In the genomic region with DNA sequence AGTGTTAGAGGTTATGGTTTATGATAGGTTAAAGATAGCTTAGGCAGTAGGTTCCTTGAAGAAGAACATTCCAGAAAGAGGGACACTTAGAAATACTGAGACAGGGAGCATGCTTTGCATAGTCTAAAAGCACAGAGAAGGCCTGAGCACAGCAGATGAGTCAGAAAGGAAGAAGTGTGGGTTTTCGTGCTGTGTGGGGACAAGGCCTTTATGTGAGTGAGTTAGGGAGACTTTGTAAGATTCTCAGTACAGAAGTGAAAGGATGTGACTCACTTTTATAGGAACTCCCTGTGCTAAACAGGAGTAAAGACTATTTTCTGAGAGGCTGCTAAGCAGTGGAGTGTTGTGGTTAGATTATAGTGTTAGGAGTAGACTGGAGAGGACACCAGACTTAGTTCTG, we compare ENCODE assay signal across 8 mouse cellular contexts. TPM values are rescaled to one million over a fixed set of nuclear protein-coding genes. Genes with fewer than 3 reads are reported as not detected.
DNase-seq lines count a peak whose midpoint lies in the region; ATAC-seq lines count a peak whose summit lies in the region.

No protein-coding gene starts in this region.

- H3K4me3 ChIP-seq in forebrain, embryonic 15.5 days, result peak overlapping the region; percentile 66

- no peak overlapping the region for H3K27ac ChIP-seq in forebrain, embryonic 15.5 days (replicated peaks)

- H3K4me2 ChIP-seq in forebrain, embryonic 15.5 days (replicated peaks), result peak overlapping the region; percentile 55; the same call in 1 of the 2 replicates

- ATAC-seq in forebrain, embryonic 15.5 days (replicated peaks), result no peak
- peak; percentile 42; the same call in 1 of the 2 replicates for ATAC-seq in monocyte, adult 5-6 weeks (replicated peaks; ENCODE audit: insufficient number of reproducible peaks, low FRiP score, low TSS enrichment, poor library complexity, severe bottlenecking)

- peak; percentile 6 for DNase-seq in kidney, adult 18-20 months
- no peak for DNase-seq in kidney, adult 11 months
- DNase-seq in 3134 (ENCODE audit: extremely low read depth, insufficient read length, low spot score) (peak; percentile 70), MN1 (ENCODE audit: low spot score) (peak; percentile 32)
- peak; percentile 21 to 71 for DNase-seq in left cerebral cortex, postnatal 14 days (ENCODE audit: low spot score in 2 of 2)
- no peak for DNase-seq in urinary bladder, postnatal 36 days (ENCODE audit: low spot score in 2 of 2)

- intact Hi-C loops in left cerebral cortex, postnatal 14 days (cut with DNase I), result loop anchor here (5.0 kb wide), 1 partner anchor 104 kb away; the partner anchor contains the start of gene Spata5

- no peaks in the 10 kb centered on the region for H3K9me3 ChIP-seq in forebrain, embryonic 15.5 days

- no peak overlapping the region for H3K9ac ChIP-seq in forebrain, embryonic 15.5 days (replicated peaks)

- H3K27me3 ChIP-seq in forebrain, embryonic 15.5 days, result no peaks in the 10 kb centered on the region

- H3K36me3 ChIP-seq in forebrain, embryonic 15.5 days, result no peaks in the 10 kb centered on the region

- 34% methylated on average over 1 of the region's 1 CpGs for WGBS in forebrain, embryonic 15.5 days

- H3K4me1 ChIP-seq in forebrain, embryonic 15.5 days, result peaks cover 9% of the 10 kb centered on the region

RNA-seq across cellular contexts. Expression of gene Cetn4, which starts 0.9 kb away (rescaled TPM):
- polyA plus RNA-seq in forebrain, embryonic 15.5 days (2015; fragmentation: Nextera tagmentation; extraction: Ambion mirVana), result 2.0 and 2.1 TPM in 2 replicates
- 1 to 10 TPM; 5.5 to 8.3 TPM for total RNA-seq in left cerebral cortex, postnatal 14 days (2021)
- total RNA-seq in monocyte, adult 5-6 weeks (2017), result 2.9 TPM in 1 of 3 replicates, not detected in the others

RNA-seq across cellular contexts. Expression of gene Bbs12, which starts 1.0 kb away (rescaled TPM):
- 5.2 and 5.7 TPM in 2 replicates for polyA plus RNA-seq in forebrain, embryonic 15.5 days (2015; fragmentation: Nextera tagmentation; extraction: Ambion mirVana)
- total RNA-seq in left cerebral cortex, postnatal 14 days (2021), result 1 to 10 TPM; 4.4 to 4.9 TPM
- total RNA-seq in monocyte, adult 5-6 weeks (2017), result 1.4 to 4.5 TPM (median 1.9 TPM) in 3 replicates

RNA-seq across cellular contexts. Expression of gene Fgf2, which starts 34.8 kb away (rescaled TPM):
- 0.37 and 0.69 TPM in 2 replicates for polyA plus RNA-seq in forebrain, embryonic 15.5 days (2015; fragmentation: Nextera tagmentation; extraction: Ambion mirVana)
- total RNA-seq in left cerebral cortex, postnatal 14 days (2021), result 1 to 10 TPM; 3.1 to 4.1 TPM
- 0.10 to 0.19 TPM in 2 of 3 replicates, not detected in the other for total RNA-seq in monocyte, adult 5-6 weeks (2017)

Comparison
In these comparisons a context has a peak if more than half of its experiments do, and no peak if none do; other contexts are left out.
1. DNase-seq: peak in kidney, adult 18-20 months (single experiment), 3134 (single experiment), MN1 (single experiment) and left cerebral cortex, postnatal 14 days (2 of 2); none in kidney, adult 11 months (single experiment) and urinary bladder, postnatal 36 days (0 of 2).